In genomic region chr8:126256585-126257391, GRCm38 (mm10) we compare ENCODE assay signal across 15 mouse cellular contexts. TPM values are rescaled to one million over a fixed set of nuclear protein-coding genes. Genes with fewer than 3 reads are reported as not detected.
DNase-seq lines count a peak whose midpoint lies in the region; ATAC-seq and TF ChIP-seq lines count a peak whose summit lies in the region.
"Had no signal": no experiment of that assay in that cellular context is flagged by ENCODE, and none has a peak within 500 bp of the region (broad histone marks: within the 10 kb centered on the region; RNA-seq: fewer than 3 reads in every experiment).

No protein-coding gene starts in this region.

- no peak overlapping the region for H3K27ac ChIP-seq in hindbrain, embryonic 13.5 days
- H3K27ac ChIP-seq in stomach, postnatal 0 days (replicated peaks) = no peak overlapping the region
- no peak overlapping the region for H3K27ac ChIP-seq in heart, embryonic 12.5 days (ENCODE audit: poor library complexity, severe bottlenecking)
- H3K27ac ChIP-seq: intestine, embryonic 15.5 days; neural tube, embryonic 12.5 days had no signal

- H3K4me3 ChIP-seq in hindbrain, embryonic 13.5 days = no peak overlapping the region
- H3K4me3 ChIP-seq in stomach, postnatal 0 days (ENCODE audit: low read depth, low read length) = no peak overlapping the region
- no peak overlapping the region for H3K4me3 ChIP-seq in heart, embryonic 12.5 days
- H3K4me3 ChIP-seq: intestine, embryonic 15.5 days; neural tube, embryonic 12.5 days had no signal

- TF ChIP-seq EP300 in stomach, postnatal 0 days (optimal IDR thresholded peaks at IDR 0.05) = no peak

- ATAC-seq in hindbrain, embryonic 13.5 days (ENCODE audit: low FRiP score) = no peak
- ATAC-seq in stomach, postnatal 0 days (ENCODE audit: low FRiP score, low TSS enrichment) = no peak
- no peak for ATAC-seq in heart, embryonic 12.5 days (ENCODE audit: insufficient number of reproducible peaks, low FRiP score)
- ATAC-seq: intestine, embryonic 15.5 days had no signal

- H3K4me2 ChIP-seq in hindbrain, embryonic 13.5 days = no peak overlapping the region
- no peak overlapping the region for H3K4me2 ChIP-seq in stomach, postnatal 0 days (replicated peaks; ENCODE audit: low read depth)
- no peak overlapping the region for H3K4me2 ChIP-seq in heart, embryonic 12.5 days
- H3K4me2 ChIP-seq: intestine, embryonic 15.5 days; neural tube, embryonic 12.5 days had no signal

- no peaks in the 10 kb centered on the region for H3K9me3 ChIP-seq in hindbrain, embryonic 13.5 days
- no peaks in the 10 kb centered on the region for H3K9me3 ChIP-seq in stomach, postnatal 0 days (ENCODE audit: control insufficient read depth, low read length)
- H3K9me3 ChIP-seq in heart, embryonic 12.5 days (replicated peaks) = no peaks in the 10 kb centered on the region
- H3K9me3 ChIP-seq: intestine, embryonic 15.5 days; neural tube, embryonic 12.5 days had no signal

- peaks cover 15% of the 10 kb centered on the region; the same call in 1 of the 2 replicates for H3K4me1 ChIP-seq in hindbrain, embryonic 13.5 days (replicated peaks)
- H3K4me1 ChIP-seq in stomach, postnatal 0 days (replicated peaks; ENCODE audit: control insufficient read depth, insufficient read depth) = no peaks in the 10 kb centered on the region
- H3K4me1 ChIP-seq in heart, embryonic 12.5 days (replicated peaks) = no peaks in the 10 kb centered on the region
- H3K4me1 ChIP-seq: intestine, embryonic 15.5 days; neural tube, embryonic 12.5 days had no signal

- peak; percentile 37 for TF ChIP-seq CTCF in stomach, postnatal 0 days (IDR thresholded peaks at IDR 0.05; ENCODE audit: low read depth)

- H3K27me3 ChIP-seq in hindbrain, embryonic 13.5 days = peaks cover 50% of the 10 kb centered on the region
- no peaks in the 10 kb centered on the region for H3K27me3 ChIP-seq in stomach, postnatal 0 days (ENCODE audit: control insufficient read depth, insufficient read depth, low read length)
- H3K27me3 ChIP-seq in heart, embryonic 12.5 days (replicated peaks) = peaks cover 47% of the 10 kb centered on the region
- H3K27me3 ChIP-seq: intestine, embryonic 15.5 days; neural tube, embryonic 12.5 days had no signal

- intact Hi-C loops in left cerebral cortex, postnatal 14 days (cut with DNase I) = loop anchor here (5.0 kb wide), 2 partner anchors 226 to 304 kb away; no protein-coding TSS in a partner anchor
- intact Hi-C loops in left cerebral cortex, postnatal 36 days (cut with DNase I) = loop anchor here (5.0 kb wide), 3 partner anchors 126 to 304 kb away; no protein-coding TSS in a partner anchor

- 20% methylated on average over 9 of the region's 9 CpGs for WGBS in hindbrain, embryonic 13.5 days
- WGBS in stomach, postnatal 0 days = 49% methylated on average over 9 of the region's 9 CpGs
- 45% methylated on average over 9 of the region's 9 CpGs for WGBS in heart, embryonic 12.5 days

- H3K9ac ChIP-seq in hindbrain, embryonic 13.5 days = peak overlapping the region; percentile 35; the same call in 1 of the 2 replicates
- H3K9ac ChIP-seq in stomach, postnatal 0 days (ENCODE audit: low read length) = no peak overlapping the region
- no peak overlapping the region for H3K9ac ChIP-seq in heart, embryonic 12.5 days
- H3K9ac ChIP-seq: intestine, embryonic 15.5 days; neural tube, embryonic 12.5 days had no signal

- H3K36me3 ChIP-seq in hindbrain, embryonic 13.5 days = no peaks in the 10 kb centered on the region
- H3K36me3 ChIP-seq in stomach, postnatal 0 days (ENCODE audit: control insufficient read depth, insufficient read depth, low read length) = no peaks in the 10 kb centered on the region
- H3K36me3 ChIP-seq in heart, embryonic 12.5 days = no peaks in the 10 kb centered on the region
- H3K36me3 ChIP-seq: intestine, embryonic 15.5 days; neural tube, embryonic 12.5 days had no signal

- peak; percentile 37 to 45 for DNase-seq in cerebellum, postnatal 14 days
- no peak for DNase-seq in cerebellum, adult 9-10 months
- peak; percentile 34 to 57 for DNase-seq in left cerebral cortex, postnatal 14 days (ENCODE audit: low spot score in 2 of 2)
- DNase-seq in left cerebral cortex, postnatal 36 days (ENCODE audit: low spot score in 2 of 2) = no peak
- no peak for DNase-seq in stomach, postnatal 0 days (ENCODE audit: low spot score)
- DNase-seq in layer of hippocampus, postnatal 36 days = no peak
- DNase-seq: right cerebral cortex, postnatal 4 days had no signal

RNA-seq across cellular contexts. Expression of gene Slc35f3, which starts 41.6 kb away (rescaled TPM):
- 10 to 100 TPM; 25.7 to 27.0 TPM for total RNA-seq in left cerebral cortex, postnatal 14 days (2021)
- 10 to 100 TPM; 30.2 to 39.8 TPM for total RNA-seq in left cerebral cortex, postnatal 36 days (2021)
- polyA plus RNA-seq in hindbrain, embryonic 13.5 days (2015; fragmentation: Nextera tagmentation; extraction: Ambion mirVana) = 1.00 and 1.3 TPM in 2 replicates
- 0.68 and 0.88 TPM in 2 replicates for polyA plus RNA-seq in stomach, postnatal 0 days (2015; fragmentation: Nextera tagmentation; extraction: Ambion mirVana)
- total RNA-seq in layer of hippocampus, postnatal 36 days (2021) = 10 to 100 TPM; 42.4 to 45.3 TPM
- polyA plus RNA-seq in heart, embryonic 12.5 days (2016; fragmentation: Nextera tagmentation; extraction: Ambion mirVana) = 0.08 TPM in 1 of 2 replicates, not detected in the other
- total RNA-seq: megakaryocyte, adult 5-6 weeks had no signal
- polyA plus RNA-seq: heart, postnatal 0 days; limb, embryonic 11.5 days; liver, embryonic 16.5 days had no signal

Comparison
In these comparisons a context has a peak if more than half of its experiments do, and no peak if none do; other contexts are left out.
1. DNase-seq: peak in cerebellum, postnatal 14 days (2 of 2) and left cerebral cortex, postnatal 14 days (2 of 2); none in cerebellum, adult 9-10 months (single experiment), left cerebral cortex, postnatal 36 days (0 of 2), stomach, postnatal 0 days (single experiment) and layer of hippocampus, postnatal 36 days (0 of 2).